Mouse (Mus musculus) cerebellum, postnatal 4 days (tissue): ENCODE data around the gene Map3k3.

ENCODE experiments used
- DNase-seq, 2 experiments: peaks; one replicate each; pipeline ENCODE4 v3.0.0; 2022; ENCODE audit warnings: low spot score in 2 of 2, mixed read lengths in 1 of 2

Map3k3 gene

GRCm38 (mm10) chr11:106083708-106084701 lies at the start of gene Map3k3:
TSS of gene Map3k3 (plus strand) at chr11:106084613.
- peak; percentile 97 to 99 for DNase-seq

- DNase-seq = no peak
Observed at GRCm38 (mm10) chr11:106034986-106035385, 49.4 kb upstream of the Map3k3 start.

GRCm38 (mm10) chr11:106036548-106037417 lies 47.6 kb upstream of the Map3k3 start, which contains the start of gene Dcaf7:
TSS of gene Dcaf7 (plus strand) at chr11:106036872.
- DNase-seq = peak; percentile 96 to 98

- peak; percentile 48 to 75 for DNase-seq
Observed at GRCm38 (mm10) chr11:106037418-106037751, 47.0 kb upstream of the Map3k3 start.

GRCm38 (mm10) chr11:106044349-106044748 lies 40.1 kb upstream of the Map3k3 start:
- no peak for DNase-seq

GRCm38 (mm10) chr11:106045256-106045655 lies 39.2 kb upstream of the Map3k3 start:
- no peak for DNase-seq

GRCm38 (mm10) chr11:106045780-106046179 lies 38.6 kb upstream of the Map3k3 start:
- DNase-seq = no peak

GRCm38 (mm10) chr11:106046584-106046983 lies 37.8 kb upstream of the Map3k3 start:
- DNase-seq = no peak

DNA sequence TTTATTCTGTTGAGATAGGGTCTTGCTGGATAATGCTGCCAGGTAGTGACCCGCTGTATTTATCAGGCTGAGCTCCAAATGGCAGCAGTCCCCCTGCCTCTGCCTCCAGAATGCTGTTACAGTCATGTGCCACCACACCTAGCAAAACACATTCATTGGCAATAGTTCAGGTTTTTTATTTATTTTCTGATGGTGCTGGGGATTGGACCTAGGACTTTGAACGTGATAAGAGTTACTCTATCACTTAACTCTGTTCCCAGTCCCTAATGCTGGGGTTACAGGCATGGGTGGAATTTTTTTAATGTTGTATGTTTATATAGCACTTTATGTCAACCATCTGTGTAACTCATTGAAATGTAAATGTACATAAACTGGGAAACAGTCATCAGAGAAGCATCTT lies 30.5 kb upstream of the Map3k3 start:
- DNase-seq = no peak

GRCm38 (mm10) chr11:106054600-106054999 lies 29.8 kb upstream of the Map3k3 start:
- DNase-seq = no peak

- no peak for DNase-seq
Observed at GRCm38 (mm10) chr11:106055341-106055740, 29.1 kb upstream of the Map3k3 start.

DNA sequence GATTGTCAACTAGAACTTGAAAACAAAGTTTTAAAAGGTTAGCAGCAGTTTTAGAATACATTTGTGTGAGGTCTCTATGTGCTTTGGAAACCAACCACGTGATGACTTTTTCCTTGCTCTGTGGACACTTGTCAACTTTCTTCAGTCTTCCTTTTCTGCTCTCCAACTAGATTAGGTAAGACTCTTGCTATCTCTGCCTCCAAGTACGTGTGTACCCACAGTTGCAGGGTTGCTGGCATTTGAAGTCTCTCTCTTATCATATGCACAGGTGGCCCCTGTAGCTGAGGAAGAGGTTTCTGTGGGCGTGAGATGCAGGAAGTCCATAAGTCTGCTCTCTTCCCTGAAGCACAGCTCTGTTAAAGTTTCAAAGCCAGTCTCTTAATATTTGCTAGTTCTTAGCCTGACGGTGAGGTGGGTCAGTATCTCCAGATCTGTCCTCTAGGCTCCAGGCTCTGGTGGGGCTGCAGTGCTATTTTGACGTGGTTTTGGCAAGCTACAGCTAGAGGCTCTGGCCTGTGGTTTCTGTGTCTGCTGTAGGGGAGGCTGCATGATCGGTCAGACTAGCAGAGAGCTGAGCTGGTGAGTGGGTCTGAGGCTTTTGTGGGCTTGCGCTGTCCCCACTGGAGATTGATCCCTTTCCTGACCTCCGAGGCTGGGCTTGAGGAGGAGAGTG lies 27.5 kb upstream of the Map3k3 start:
- no peak for DNase-seq

- DNase-seq = no peak
Observed at GRCm38 (mm10) chr11:106058020-106058419, 26.4 kb upstream of the Map3k3 start.

GRCm38 (mm10) chr11:106060549-106060948 lies 23.9 kb upstream of the Map3k3 start:
- no peak for DNase-seq

- no peak for DNase-seq
Observed at GRCm38 (mm10) chr11:106061311-106061710, 23.1 kb upstream of the Map3k3 start.

DNA sequence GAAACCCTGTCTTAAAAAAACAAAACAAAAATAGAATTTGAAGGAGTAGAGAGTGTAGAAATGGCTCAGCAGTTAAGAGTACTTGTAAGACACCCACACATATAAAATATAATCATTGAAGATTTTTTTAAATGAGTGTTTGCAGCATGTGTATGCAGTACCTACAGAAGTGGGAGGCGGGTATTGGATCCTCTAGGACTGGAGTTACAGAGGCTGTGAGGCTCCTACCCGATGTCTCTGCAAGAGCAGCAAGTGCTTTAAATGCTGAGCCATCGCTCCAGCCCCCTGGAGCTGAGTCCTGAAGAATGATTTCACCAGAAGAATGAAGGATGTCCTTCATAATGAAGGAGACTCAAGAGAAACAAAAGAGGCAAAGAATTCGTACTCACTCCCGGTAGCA lies 20.7 kb upstream of the Map3k3 start:
- no peak for DNase-seq

DNA sequence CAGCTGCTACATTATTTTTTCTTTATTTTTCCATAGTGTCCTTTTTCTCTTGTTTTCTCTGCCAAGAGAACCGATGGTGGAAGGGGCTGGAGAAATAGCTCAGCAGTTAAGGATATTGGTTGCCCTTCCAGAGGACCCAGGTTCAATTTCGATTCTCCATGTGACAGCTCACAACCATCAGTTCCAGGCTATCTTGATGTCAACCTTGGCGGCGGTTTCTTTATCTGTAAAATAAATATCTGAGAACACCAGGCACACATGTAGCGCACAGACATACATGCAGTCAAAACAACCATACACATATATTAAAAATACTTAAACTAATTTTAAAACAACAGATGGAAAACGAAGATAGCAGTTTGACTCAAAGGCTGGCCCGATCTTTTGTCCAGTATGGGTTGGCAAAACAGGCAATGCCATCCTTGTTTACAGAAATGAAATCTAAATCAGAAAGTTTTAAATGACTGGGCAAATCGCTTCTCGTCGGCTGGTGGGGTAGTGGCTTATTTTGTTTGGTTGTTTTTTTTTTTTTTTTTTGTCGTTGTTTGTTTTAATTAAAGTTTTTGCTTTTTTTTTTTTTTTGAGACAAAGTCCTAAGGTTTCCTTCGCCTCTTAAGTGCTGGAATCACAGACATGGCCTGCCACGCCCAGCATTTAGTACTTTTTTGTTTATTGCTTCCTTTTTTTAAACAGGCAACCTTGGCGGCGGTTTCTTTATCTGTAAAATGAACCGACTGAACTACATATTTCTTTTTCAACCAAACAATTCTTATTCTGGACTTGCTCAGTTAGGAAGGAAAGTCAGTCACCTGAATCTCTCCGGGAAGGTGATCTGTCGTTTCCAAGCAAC lies 19.1 kb upstream of the Map3k3 start:
- no peak for DNase-seq

DNA sequence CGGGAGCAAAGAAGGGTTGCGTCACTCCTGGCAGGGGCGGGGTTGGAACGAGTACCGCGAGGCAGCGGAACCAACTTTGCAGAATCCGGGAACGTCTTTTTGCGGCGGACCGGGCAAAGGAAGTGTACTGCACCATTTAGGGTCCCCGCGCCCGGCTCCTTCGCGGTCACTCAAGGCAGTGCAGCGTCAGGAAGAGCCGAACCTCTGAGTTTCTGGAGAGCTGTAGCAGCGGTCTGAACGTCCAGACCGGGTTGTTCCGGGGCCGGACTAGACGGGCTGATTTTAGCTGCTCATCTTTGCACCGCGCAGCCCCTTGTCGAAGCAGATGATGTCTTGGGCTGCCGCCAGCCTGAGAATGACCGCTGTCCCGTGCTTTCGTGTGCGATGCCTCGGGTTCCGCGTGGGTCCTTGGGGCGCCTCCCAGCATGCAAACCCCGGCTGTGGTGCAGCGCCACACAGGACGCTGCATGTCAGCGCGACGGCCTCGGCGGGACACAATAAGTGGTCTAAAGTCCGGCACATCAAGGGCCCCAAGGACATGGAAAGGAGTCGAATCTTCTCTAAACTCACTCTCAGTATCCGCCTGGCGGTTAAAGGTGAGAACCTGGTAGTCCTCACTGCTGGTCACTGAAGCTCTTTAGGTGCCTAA lies 18.4 kb upstream of the Map3k3 start, which contains the start of gene Taco1:
Taco1 (plus strand) TSS at position 139 of the 649 bp plus-strand sequence.
- DNase-seq = peak; percentile 91 to 93

DNA sequence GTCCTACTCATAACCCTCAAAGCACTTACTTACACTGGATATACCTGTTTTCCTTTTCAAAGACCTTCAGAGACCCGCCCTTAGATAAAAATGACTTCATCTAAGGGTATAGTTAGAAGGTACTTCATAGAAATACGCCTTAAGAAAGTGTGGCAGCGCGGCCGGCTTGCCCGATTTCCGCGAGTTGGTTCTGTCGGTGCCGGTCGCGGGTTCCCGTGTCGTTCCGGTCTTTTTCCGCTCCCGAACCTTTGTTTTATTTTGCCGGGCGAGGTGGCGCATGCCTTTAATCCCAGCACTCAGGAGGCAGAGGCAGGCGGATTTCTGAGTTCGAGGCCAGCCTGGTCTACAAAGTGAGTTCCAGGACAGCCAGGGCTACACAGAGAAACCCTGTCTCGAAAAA lies 17.8 kb upstream of the Map3k3 start:
- DNase-seq = peak in 1 of 2 experiments; percentile 47

DNA sequence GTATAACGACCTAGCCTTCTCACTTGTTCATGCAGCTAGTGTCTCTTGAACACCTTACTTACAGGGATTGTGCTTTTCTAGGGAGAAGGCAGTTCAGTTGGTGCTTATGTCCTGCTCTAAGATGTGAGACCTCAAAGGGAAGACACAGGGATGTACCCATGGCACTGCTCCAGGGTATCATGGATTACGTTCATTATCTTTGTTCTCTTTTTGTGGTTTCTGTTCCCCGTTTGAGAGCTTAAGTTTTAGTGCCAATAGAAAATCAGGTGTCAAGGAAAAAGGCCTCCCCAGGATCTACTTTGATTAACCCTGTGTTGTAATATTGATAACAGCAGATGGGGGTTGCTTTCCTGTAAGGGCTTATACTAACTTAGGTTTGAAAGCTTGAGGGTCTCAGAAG lies 10.6 kb upstream of the Map3k3 start:
- no peak for DNase-seq
